Mouse (Mus musculus) monocyte, adult 5-6 weeks (primary cell): ENCODE data around the gene Grk6. TPM values are rescaled to one million over a fixed set of nuclear protein-coding genes. Genes with fewer than 3 reads are reported as not detected.

Experiments
- ATAC-seq: fragments of 153-309, 156-312 bp; replicated peaks from 2 replicates; pipeline ENCODE4 v1.8.0; 2017; ENCODE audit warnings: mild to moderate bottlenecking; ENCODE audit not compliant: low TSS enrichment, insufficient number of reproducible peaks, severe bottlenecking, poor library complexity, low FRiP score
- total RNA-seq: library from RNA; stranded (forward); fragments of 200-1000, 200-491, 200-594 nt; gene quantifications from 3 replicates; pipeline ENCODE4 v1.2.3, GENCODE M21; 2017

Grk6 gene
- total RNA-seq, 1 experiment from 2014 or later: 179 TPM

- ATAC-seq: no peak
Measured at GRCm38 (mm10) chr13:55475750-55476149, 30.9 kb downstream of the Grk6 start.

- ATAC-seq: no peak
Measured at GRCm38 (mm10) chr13:55476256-55476655, 31.4 kb downstream of the Grk6 start.

GRCm38 (mm10) chr13:55477492-55477891, 32.6 kb downstream of the Grk6 start:
- ATAC-seq: no peak

DNA sequence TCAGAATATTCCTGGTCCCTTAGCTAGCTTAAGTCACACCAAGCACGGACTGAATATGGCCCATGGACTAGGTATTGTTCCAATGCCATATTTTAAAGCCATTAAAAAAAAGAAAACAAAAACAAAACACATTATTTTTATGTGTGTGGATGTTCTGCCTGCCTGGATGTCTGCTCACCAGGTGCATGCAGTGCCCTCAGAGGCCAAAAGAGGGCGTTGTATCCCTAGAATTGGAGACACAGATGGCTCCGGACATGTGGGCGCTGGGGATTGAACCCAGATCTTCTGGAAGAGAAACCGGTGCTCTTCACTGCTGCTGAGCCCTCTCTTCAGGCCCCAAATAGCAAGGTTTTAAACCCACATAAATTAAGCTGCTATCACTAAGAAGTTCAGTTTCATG, 33.2 kb downstream of the Grk6 start:
- ATAC-seq: no peak

- ATAC-seq: peak; percentile 48
Measured at GRCm38 (mm10) chr13:55479008-55479407, 34.1 kb downstream of the Grk6 start.

GRCm38 (mm10) chr13:55479929-55480328, 35.1 kb downstream of the Grk6 start:
- ATAC-seq: no peak

DNA sequence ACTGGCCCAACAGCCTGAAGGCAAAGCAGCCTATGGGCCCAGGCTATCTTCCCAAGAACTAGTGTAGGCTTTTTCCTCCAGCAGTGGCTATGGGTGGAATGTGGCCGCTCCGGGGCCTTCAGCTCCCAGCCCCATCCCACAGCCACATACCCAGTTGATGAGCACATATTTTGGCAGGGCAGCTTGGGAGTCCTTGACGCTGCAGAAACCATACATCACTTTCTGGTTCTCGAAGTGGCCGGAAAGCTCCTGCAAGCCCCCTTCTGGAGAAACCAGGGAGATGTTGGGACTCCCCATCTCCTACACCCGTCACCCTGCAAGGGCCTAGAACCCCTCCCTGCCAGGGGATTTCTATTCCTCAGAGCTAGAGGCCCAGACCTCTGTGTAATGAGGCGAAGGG, 37.7 kb downstream of the Grk6 start:
- ATAC-seq: no peak

- no peak for ATAC-seq
Measured at GRCm38 (mm10) chr13:55483071-55483470, 38.2 kb downstream of the Grk6 start.

DNA sequence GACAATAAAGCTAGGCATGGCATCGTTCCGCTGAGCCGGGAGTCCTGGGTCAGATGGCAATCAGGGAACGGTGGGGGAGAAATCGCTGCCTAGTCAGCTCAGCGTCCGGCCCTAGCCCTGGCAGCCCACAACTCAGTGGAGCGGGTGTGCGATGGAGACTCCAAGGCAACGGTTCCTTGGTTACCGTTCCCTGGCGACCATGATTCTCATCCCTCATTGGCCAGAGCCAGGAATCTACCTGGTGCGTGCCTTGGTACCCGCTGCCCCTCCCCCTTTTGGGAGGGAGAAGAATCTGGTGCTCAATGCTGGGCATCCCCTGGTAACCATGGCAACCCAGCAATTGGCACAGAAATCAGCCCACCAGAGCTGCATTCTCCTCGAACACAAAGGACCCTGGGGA, 38.7 kb downstream of the Grk6 start:
- ATAC-seq: no peak

- no peak for ATAC-seq
Measured at GRCm38 (mm10) chr13:55484520-55485088, 39.7 kb downstream of the Grk6 start.

DNA sequence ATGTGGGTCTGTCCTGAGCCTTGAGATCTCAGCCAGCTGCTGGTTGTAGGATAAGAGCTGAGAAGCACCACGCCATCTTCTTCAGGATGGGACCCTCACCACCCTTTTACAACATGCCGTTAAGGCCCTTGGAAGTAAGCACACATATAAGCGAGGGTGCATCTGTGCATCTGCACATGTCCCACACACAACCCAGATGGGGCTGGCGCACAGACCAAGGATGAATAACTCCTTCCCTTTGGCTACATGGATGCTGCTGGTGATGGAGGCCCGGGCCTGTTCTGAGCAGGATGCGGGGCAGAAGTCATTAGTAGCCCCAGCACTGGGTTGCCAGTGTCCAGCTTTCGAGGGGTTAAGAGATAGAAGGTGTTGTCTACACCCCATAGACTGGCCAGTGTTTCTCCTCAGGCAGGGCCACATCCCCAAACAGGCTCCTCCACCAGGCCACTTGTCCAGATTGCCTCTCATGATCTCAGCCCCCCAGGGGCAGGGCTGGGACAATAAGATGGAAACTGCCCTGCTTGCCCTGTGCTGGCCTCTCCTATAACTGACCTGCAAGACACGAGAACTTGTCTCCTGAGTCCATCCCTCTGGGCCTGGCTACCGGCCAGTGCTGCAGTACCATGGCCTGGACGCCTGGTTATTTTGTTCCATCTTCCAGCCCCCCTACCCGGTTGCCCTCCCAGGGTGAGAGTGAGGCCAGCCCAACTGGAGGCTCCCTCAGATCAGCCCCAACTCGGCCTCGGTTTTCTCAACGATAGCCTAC, 41.3 kb downstream of the Grk6 start:
- ATAC-seq: no peak

DNA sequence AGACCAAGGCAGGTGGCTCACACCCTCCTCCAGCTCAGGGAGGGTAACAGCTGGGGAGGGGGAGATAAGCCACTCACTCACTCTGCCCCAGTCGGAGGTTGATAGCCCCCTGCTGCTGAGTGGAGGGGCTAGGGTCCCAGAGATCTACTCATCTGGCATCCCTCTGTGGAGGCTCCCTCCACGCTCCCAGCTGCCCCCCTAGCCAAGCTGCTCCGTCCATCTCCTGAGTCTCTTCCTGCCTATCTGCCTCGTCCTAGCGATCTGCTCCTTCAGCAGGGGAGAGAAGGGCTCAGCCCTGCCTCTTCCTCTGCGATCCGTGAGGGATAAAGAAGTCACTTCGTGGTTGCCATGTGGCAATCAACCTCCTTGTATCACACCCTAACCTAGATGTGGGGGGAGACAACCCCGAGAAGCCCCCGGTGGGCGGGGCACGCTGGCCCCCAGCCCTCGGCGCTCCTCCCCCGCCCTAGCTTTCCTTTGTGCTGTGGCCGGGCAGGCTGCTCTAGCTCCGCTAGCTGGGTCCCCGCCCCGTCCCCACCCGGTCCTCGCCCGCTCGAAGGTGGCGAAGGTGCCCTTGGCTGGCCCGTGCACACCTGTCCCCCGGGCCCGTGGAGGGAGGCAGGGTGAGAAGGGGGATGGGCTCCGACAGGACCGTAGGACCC, 42.2 kb downstream of the Grk6 start:
- no peak for ATAC-seq

GRCm38 (mm10) chr13:55487578-55488498, 43.0 kb downstream of the Grk6 start, which contains the start of gene Dbn1:
TSS of gene Dbn1 (minus strand) at chr13:55488111.
- no peak for ATAC-seq

DNA sequence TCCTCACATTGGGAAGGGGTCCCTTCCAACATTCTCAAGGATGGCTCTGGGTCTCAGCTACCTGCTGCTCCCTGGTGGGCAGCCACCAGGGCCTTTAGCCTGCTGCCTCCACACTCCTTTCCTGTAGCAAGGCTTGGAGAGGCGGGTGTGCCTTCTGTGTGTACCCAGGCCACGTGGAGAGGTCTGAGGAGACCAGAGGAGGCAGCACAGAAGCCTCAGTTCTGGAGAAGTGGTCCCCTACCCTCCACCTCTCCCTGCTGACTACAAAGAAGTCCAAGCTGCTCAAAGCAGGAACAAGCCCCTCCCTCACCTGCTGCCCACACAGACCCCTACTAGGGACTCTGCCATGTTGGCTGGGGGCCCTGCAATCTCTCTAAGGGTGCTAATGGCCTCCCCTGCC, 49.4 kb downstream of the Grk6 start:
- no peak for ATAC-seq

DNA sequence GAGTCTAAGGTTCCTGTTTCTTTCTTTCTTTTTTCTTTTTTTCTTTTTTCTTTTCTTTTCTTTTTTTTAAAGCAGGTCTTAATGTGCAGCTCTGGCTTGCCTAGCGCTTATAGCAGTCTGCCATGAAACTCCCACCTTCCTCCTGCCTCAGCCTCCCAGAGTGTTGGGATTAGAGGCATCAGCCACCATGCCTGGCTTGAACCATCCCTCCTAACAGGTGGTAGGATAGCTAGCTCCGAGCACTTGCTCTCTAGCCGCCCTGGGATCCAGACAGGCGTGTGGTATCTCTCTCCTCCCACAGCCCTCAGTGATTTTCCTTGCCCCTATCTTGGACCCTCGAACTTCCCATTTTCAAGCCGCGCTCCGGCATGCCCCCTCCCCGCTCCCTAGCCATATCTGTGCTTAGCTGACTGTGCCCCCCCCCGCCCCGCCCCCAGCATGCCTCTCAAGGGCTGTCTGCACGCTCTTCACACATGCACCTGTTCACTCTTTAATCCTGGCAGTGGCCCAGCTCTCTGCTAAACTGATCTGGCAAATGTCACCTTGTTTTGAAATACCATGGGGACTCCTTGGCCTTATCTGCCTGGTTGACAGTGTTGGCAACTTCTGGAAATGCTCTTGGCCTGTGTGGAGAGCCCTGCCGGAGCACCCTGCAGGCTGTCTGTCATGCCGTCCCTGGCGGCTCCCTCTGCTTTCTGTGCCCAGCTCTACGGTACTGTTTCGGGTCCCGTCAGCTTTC, 50.2 kb downstream of the Grk6 start:
- no peak for ATAC-seq

DNA sequence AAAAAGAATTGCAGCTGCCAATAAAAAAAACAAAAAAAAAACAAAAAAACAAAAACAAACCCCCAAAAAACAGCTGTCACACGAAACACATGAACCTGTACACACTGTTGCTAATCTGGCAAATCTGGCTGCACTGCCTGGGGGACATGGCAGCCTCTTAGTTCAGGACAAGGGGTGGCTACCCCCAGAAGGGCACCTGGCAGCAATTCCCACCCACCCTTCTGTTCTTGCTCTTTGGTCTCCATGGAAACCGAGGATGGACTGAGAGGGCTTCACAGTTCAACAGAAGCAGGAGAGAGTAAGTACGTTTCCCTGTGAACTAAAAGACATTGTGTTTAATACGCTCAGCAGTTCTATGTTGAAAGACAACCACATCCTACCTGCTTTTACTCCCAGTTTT, 50.8 kb downstream of the Grk6 start:
- no peak for ATAC-seq

DNA sequence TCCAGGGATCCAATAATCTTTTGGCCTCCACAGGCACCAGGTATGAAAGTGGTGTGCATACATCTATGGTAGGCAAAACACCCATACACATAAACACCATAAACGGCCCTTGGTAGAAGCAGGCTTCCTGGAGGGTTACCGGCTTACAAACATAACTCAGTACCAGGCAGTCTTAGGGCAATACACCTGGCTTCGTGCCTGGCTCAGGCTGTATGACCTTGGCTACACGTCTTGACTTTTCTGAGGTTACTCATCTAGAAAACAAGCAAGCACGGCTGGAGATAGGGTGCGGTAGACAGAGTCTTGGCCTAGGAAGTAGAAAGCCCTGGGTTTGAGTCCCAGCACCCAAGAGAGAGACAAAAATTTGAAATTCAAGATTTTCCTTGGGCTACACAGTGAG, 51.8 kb downstream of the Grk6 start:
- ATAC-seq: no peak

- ATAC-seq: no peak
Measured at GRCm38 (mm10) chr13:55498906-55499305, 54.0 kb downstream of the Grk6 start.
